Mouse (Mus musculus): ENCODE results near the gene Rpl13. TPM values are rescaled to one million over a fixed set of nuclear protein-coding genes. Genes with fewer than 3 reads are reported as not detected.

Gene Rpl13
- total RNA-seq, 2 experiments from 2014 or later: 474 to 547 TPM

- DNase-seq (ENCODE audit: low spot score in 2 of 2): no peak
Observed at GRCm38 (mm10) chr8:123106531-123106930, 4.4 kb downstream of the Rpl13 start.

- DNase-seq (ENCODE audit: low spot score in 2 of 2): no peak
Observed at GRCm38 (mm10) chr8:123108010-123108409, 5.9 kb downstream of the Rpl13 start.

- DNase-seq (ENCODE audit: low spot score in 2 of 2): no peak
Observed at GRCm38 (mm10) chr8:123108953-123109352, 6.8 kb downstream of the Rpl13 start.

GRCm38 (mm10) chr8:123110649-123111048, 8.5 kb downstream of the Rpl13 start:
- DNase-seq (ENCODE audit: low spot score in 2 of 2): peak in 1 of 2 experiments; percentile 65

- no peak for DNase-seq (ENCODE audit: low spot score in 2 of 2)
Observed at GRCm38 (mm10) chr8:123112892-123113291, 10.7 kb downstream of the Rpl13 start.

- no peak for DNase-seq (ENCODE audit: low spot score in 2 of 2)
Observed at GRCm38 (mm10) chr8:123113908-123114469, 11.8 kb downstream of the Rpl13 start.

- no peak for DNase-seq (ENCODE audit: low spot score in 2 of 2)
Observed at GRCm38 (mm10) chr8:123114644-123115043, 12.5 kb downstream of the Rpl13 start.

GRCm38 (mm10) chr8:123117127-123117731, 15.1 kb downstream of the Rpl13 start, which contains the start of gene Cpne7:
Gene Cpne7 (plus strand): TSS chr8:123117374.
- peak in 1 of 2 experiments; percentile 49 for DNase-seq (ENCODE audit: low spot score in 2 of 2)

- no peak for DNase-seq (ENCODE audit: low spot score in 2 of 2)
Observed at GRCm38 (mm10) chr8:123117744-123118143, 15.6 kb downstream of the Rpl13 start.

GRCm38 (mm10) chr8:123122059-123122458, 19.9 kb downstream of the Rpl13 start:
- no peak for DNase-seq (ENCODE audit: low spot score in 2 of 2)

GRCm38 (mm10) chr8:123122670-123123069, 20.5 kb downstream of the Rpl13 start:
- no peak for DNase-seq (ENCODE audit: low spot score in 2 of 2)

GRCm38 (mm10) chr8:123126193-123126816, 24.2 kb downstream of the Rpl13 start:
- DNase-seq (ENCODE audit: low spot score in 2 of 2): no peak

GRCm38 (mm10) chr8:123131041-123131440, 28.9 kb downstream of the Rpl13 start:
- no peak for DNase-seq (ENCODE audit: low spot score in 2 of 2)

- no peak for DNase-seq (ENCODE audit: low spot score in 2 of 2)
Observed at GRCm38 (mm10) chr8:123132953-123133352, 30.8 kb downstream of the Rpl13 start.

- no peak for DNase-seq (ENCODE audit: low spot score in 2 of 2)
Observed at GRCm38 (mm10) chr8:123134149-123134713, 32.1 kb downstream of the Rpl13 start.

- peak; percentile 46 to 60 for DNase-seq (ENCODE audit: low spot score in 2 of 2)
Observed at GRCm38 (mm10) chr8:123135406-123135805, 33.3 kb downstream of the Rpl13 start.

GRCm38 (mm10) chr8:123135806-123136205, 33.7 kb downstream of the Rpl13 start:
- DNase-seq (ENCODE audit: low spot score in 2 of 2): no peak

GRCm38 (mm10) chr8:123136287-123136686, 34.1 kb downstream of the Rpl13 start:
- DNase-seq (ENCODE audit: low spot score in 2 of 2): no peak

GRCm38 (mm10) chr8:123137645-123138077, 35.5 kb downstream of the Rpl13 start:
- peak; percentile 54 to 62 for DNase-seq (ENCODE audit: low spot score in 2 of 2)

GRCm38 (mm10) chr8:123138741-123139140, 36.6 kb downstream of the Rpl13 start:
- no peak for DNase-seq (ENCODE audit: low spot score in 2 of 2)

GRCm38 (mm10) chr8:123141741-123142462, 39.8 kb downstream of the Rpl13 start:
- peak; percentile 77 to 82 for DNase-seq (ENCODE audit: low spot score in 2 of 2)

All from layer of hippocampus, postnatal 10 days (tissue).